Mouse (Mus musculus) MEL (cell line): ENCODE measurements at regions not wholly inside any gene's neighbourhood (a gene's known extent, or its start where the extent isn't known, plus 50 kb on each side); places are given as distances from the start of the nearest gene placed in this dataset.

Source experiments
- BHLHE40 ChIP-seq: IDR thresholded peaks from 2 replicates; pipeline ENCODE4 v1.6.1; 2012; ENCODE audit warnings: low read depth, mild to moderate bottlenecking, inconsistent platforms, low read length, improper control_type of control experiment, borderline replicate concordance
- CTCF ChIP-seq, 3 experiments: IDR thresholded peaks in 2 of 3; conservative IDR thresholded peaks in 1 of 3; 2 replicates each; pipeline ENCODE4 v1.5.1; 2011 to 2012; ENCODE audit warnings: low read length in 3 of 3, low read depth in 2 of 3, mild to moderate bottlenecking in 2 of 3, improper control_type of control experiment in 1 of 3, inconsistent platforms in 1 of 3, mixed read lengths in 1 of 3, moderate library complexity in 1 of 3; ENCODE audit not compliant: control insufficient read depth in 1 of 3, insufficient read depth in 1 of 3, poor library complexity in 1 of 3, severe bottlenecking in 1 of 3
- EP300 ChIP-seq, 2 experiments: IDR thresholded peaks; 2 replicates each; pipeline ENCODE4 v1.6.1; 2011; ENCODE audit warnings: improper control_type of control experiment in 2 of 2, low read length in 2 of 2, low read depth in 1 of 2, mild to moderate bottlenecking in 1 of 2
- MYB ChIP-seq: IDR thresholded peaks from 2 replicates; pipeline ENCODE4 v1.6.1; 2011; ENCODE audit warnings: mild to moderate bottlenecking, low read depth, low read length, improper control_type of control experiment
- NRF1 ChIP-seq: IDR thresholded peaks from 2 replicates; pipeline ENCODE4 v1.6.1; 2014; ENCODE audit warnings: low read depth, mild to moderate bottlenecking, inconsistent platforms, low read length, improper control_type of control experiment, moderate library complexity; ENCODE audit not compliant: poor library complexity, insufficient read depth, severe bottlenecking
- POLR2A ChIP-seq, 2 experiments: IDR thresholded peaks; 2 replicates each; pipeline ENCODE4 v1.6.1; 2011 to 2012; ENCODE audit warnings: low read length in 2 of 2, mild to moderate bottlenecking in 2 of 2, control low read depth in 1 of 2, improper control_type of control experiment in 1 of 2, low read depth in 1 of 2, moderate library complexity in 1 of 2; ENCODE audit not compliant: control insufficient read depth in 1 of 2, insufficient read depth in 1 of 2, poor library complexity in 1 of 2
- RCOR1 ChIP-seq: IDR thresholded peaks from 2 replicates; pipeline ENCODE4 v1.6.1; 2012; ENCODE audit warnings: low read depth, mild to moderate bottlenecking, inconsistent platforms, low read length, improper control_type of control experiment
- SMC3 ChIP-seq: IDR thresholded peaks from 2 replicates; pipeline ENCODE4 v1.6.1; 2011; ENCODE audit warnings: low read depth, low read length, improper control_type of control experiment
- TAL1 ChIP-seq: IDR thresholded peaks from 2 replicates; pipeline ENCODE4 v1.6.1; 2012; ENCODE audit warnings: mild to moderate bottlenecking, inconsistent platforms, low read length, moderate library complexity, mixed read lengths
- UBTF ChIP-seq: IDR thresholded peaks from 2 replicates; pipeline ENCODE4 v1.6.1; 2012; ENCODE audit warnings: low read depth, mild to moderate bottlenecking, inconsistent platforms, low read length, improper control_type of control experiment, moderate library complexity, borderline replicate concordance; ENCODE audit not compliant: insufficient read depth
- USF2 ChIP-seq, 2 experiments: IDR thresholded peaks; 2 replicates each; pipeline ENCODE4 v1.6.1; 2011 to 2012; ENCODE audit warnings: improper control_type of control experiment in 2 of 2, low read length in 2 of 2, borderline replicate concordance in 1 of 2, inconsistent platforms in 1 of 2, low read depth in 1 of 2, mild to moderate bottlenecking in 1 of 2; ENCODE audit not compliant: insufficient read depth in 1 of 2
- ZNF384 ChIP-seq: IDR thresholded peaks from 2 replicates; pipeline ENCODE4 v1.6.1; 2012; ENCODE audit warnings: low read depth, mild to moderate bottlenecking, inconsistent platforms, low read length, improper control_type of control experiment

GRCm38 (mm10) chr14:29903574-29903973 is 64.5 kb upstream of the Selenok start:
- no peak for TF ChIP-seq POLR2A (IDR thresholded peaks at IDR 0.05; ENCODE audit: control insufficient read depth in 1 of 2, insufficient read depth in 1 of 2, low read depth in 1 of 2, low read length in 2 of 2, poor library complexity in 1 of 2)
- no peak for TF ChIP-seq MYB
- no peak for TF ChIP-seq CTCF (IDR thresholded peaks at IDR 0.05 in 2 of 3, conservative IDR thresholded peaks at IDR 0.05 in 1 of 3; ENCODE audit: control insufficient read depth in 1 of 3, insufficient read depth in 1 of 3, low read depth in 2 of 3, low read length in 3 of 3, poor library complexity in 1 of 3, severe bottlenecking in 1 of 3)
- no peak for TF ChIP-seq USF2 (IDR thresholded peaks at IDR 0.05; ENCODE audit: borderline replicate concordance in 1 of 2, insufficient read depth in 1 of 2, low read depth in 1 of 2, low read length in 2 of 2)
- no peak for TF ChIP-seq NRF1
- no peak for TF ChIP-seq TAL1
- TF ChIP-seq RCOR1 = no peak
- no peak for TF ChIP-seq ZNF384
- TF ChIP-seq BHLHE40 = no peak
- no peak for TF ChIP-seq EP300 (IDR thresholded peaks at IDR 0.05; ENCODE audit: low read depth in 1 of 2, low read length in 2 of 2)
- TF ChIP-seq SMC3 = no peak
- TF ChIP-seq UBTF = no peak
